Mouse (Mus musculus): ENCODE measurements around the gene Mex3b. TPM values are rescaled to one million over a fixed set of nuclear protein-coding genes. Genes with fewer than 3 reads are reported as not detected.

Gene Mex3b
- polyA plus RNA-seq (2012; rRNA removed), result 7.3 and 13.0 TPM in 2 replicates

DNA sequence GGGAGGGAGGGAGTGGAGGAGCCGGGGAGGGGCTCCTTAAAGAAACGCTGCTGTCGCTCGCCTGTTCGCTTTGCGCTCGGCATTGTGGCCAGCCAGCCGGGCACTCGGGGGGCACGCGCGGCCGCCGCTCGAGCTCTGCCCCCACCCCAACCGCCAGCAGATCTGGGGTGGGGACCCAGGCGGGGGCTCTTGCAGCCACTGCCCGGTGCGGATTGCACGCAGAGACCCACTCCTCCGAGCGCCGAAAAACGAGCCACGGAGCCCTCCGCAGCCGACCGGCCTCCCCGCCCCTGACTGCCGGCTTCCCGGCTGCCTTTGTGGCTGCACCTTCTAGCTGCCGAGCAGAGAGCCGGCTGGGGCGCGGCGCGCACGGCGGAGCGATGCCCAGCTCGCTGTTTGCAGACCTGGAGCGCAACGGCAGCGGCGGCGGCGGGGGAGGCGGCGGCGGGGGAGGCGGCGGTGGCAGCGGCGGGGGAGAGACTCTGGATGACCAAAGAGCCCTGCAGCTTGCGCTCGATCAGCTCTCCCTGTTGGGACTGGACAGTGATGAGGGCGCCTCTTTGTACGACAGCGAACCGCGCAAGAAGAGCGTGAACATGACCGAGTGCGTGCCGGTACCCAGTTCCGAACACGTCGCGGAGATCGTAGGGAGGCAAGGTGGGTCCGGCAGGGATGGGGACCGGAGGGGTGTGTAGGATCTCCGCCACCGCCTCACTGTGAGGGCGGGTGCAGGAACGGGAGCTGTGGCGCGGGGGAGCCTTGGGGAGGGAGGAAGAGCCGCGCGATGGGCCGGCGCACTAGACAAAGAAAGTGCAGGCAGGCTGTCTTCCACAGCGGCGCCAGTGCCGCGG lies at the start of gene Mex3b:
TSS of gene Mex3b (plus strand) at position 63 of the 851 bp plus-strand sequence.
- H3K27ac ChIP-seq (ENCODE audit: insufficient read depth, low read length), result peak within 1 kb of the TSS; percentile 99
- peak; percentile 9 to 55 for DNase-seq (ENCODE audit: low read depth in 1 of 2, low spot score in 2 of 2)
- TF ChIP-seq CTCF (IDR thresholded peaks at IDR 0.05; ENCODE audit: extremely low read depth, insufficient read depth, insufficient read length, insufficient replicate concordance), result no peak
- no peak; the same call in 1 of the 2 replicates for TF ChIP-seq POLR2A (IDR thresholded peaks at IDR 0.05; ENCODE audit: low read depth, low read length)
- H3K36me3 ChIP-seq (ENCODE audit: control insufficient read depth, insufficient read depth, low read length), result peaks cover 7% of the 10 kb centered on the region
- peak within 1 kb of the TSS; percentile 69 for H3K4me3 ChIP-seq (ENCODE audit: extremely low read depth, insufficient read depth, insufficient read length)
- 1% methylated on average over 86 of the region's 87 CpGs for WGBS
- H3K27me3 ChIP-seq (ENCODE audit: control insufficient read depth, insufficient read depth, low read length), result no peaks in the 10 kb centered on the region
- peaks cover 7% of the 10 kb centered on the region for H3K4me1 ChIP-seq (ENCODE audit: control insufficient read depth, insufficient read depth, insufficient read length)

DNA sequence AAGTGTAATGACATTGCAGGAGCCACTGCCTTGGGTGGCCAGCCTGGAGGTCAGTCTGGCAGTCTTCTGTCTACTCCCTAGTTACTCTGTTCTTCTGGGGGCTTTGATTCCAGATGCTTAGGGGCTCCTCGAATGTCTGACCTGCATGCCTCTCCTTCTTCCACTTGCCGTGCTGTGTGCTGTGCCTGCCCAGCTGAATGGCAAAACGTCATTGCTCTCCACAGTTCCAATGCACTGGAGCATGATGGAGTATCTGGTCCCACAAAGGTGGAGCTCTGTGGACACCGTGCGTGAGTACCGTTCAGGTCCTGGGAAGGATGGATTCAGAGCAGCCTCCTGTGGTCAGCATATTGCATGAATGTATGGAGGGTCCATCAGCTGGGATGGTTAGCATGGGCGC lies 47.6 kb upstream of the Mex3b start:
- no peak overlapping the region for H3K4me3 ChIP-seq (ENCODE audit: extremely low read depth, insufficient read depth, insufficient read length)
- no peak overlapping the region for H3K27ac ChIP-seq (ENCODE audit: insufficient read depth, low read length)
- no peak for TF ChIP-seq POLR2A (IDR thresholded peaks at IDR 0.05; ENCODE audit: low read depth, low read length)
- WGBS, result 95% methylated on average over 7 of the region's 7 CpGs
- no peaks in the 10 kb centered on the region for H3K27me3 ChIP-seq (ENCODE audit: control insufficient read depth, insufficient read depth, low read length)
- H3K4me1 ChIP-seq (ENCODE audit: control insufficient read depth, insufficient read depth, insufficient read length), result no peaks in the 10 kb centered on the region
- H3K36me3 ChIP-seq (ENCODE audit: control insufficient read depth, insufficient read depth, low read length), result no peaks in the 10 kb centered on the region
- DNase-seq (ENCODE audit: low read depth in 1 of 2, low spot score in 2 of 2), result no peak

DNA sequence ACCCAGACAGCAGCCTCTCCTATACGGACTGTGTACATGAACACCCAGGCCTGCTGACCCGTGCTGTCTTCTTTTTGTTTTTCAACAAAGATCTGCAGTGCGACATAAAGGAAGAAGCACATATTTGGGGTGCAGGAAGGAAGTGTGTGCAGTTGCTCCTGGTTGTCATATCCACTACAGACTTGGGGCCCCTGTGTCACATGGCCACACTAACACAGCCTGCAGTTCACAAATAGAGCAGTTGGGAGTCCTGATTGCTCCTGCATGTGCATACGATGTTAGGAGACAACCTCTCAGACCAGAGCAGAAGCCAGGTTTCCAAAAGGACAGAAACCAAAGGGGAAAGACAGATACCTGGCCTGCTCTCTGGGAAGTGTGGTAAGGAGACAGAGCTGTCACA lies 46.5 kb upstream of the Mex3b start:
- Histone ChIP-seq H3K4me1 (ENCODE audit: control insufficient read depth, insufficient read depth, insufficient read length) (no peaks in the 10 kb centered on the region), H3K27me3 (ENCODE audit: control insufficient read depth, insufficient read depth, low read length) (no peaks in the 10 kb centered on the region), H3K27ac (ENCODE audit: insufficient read depth, low read length) (no peak overlapping the region), H3K36me3 (ENCODE audit: control insufficient read depth, insufficient read depth, low read length) (no peaks in the 10 kb centered on the region), H3K4me3 (ENCODE audit: extremely low read depth, insufficient read depth, insufficient read length) (no peak overlapping the region)
- TF ChIP-seq CTCF (IDR thresholded peaks at IDR 0.05; ENCODE audit: extremely low read depth, insufficient read depth, insufficient read length, insufficient replicate concordance) (no peak), POLR2A (IDR thresholded peaks at IDR 0.05; ENCODE audit: low read depth, low read length) (no peak)
- no peak for DNase-seq (ENCODE audit: low read depth in 1 of 2, low spot score in 2 of 2)
- 18% methylated on average over 4 of the region's 4 CpGs for WGBS

DNA sequence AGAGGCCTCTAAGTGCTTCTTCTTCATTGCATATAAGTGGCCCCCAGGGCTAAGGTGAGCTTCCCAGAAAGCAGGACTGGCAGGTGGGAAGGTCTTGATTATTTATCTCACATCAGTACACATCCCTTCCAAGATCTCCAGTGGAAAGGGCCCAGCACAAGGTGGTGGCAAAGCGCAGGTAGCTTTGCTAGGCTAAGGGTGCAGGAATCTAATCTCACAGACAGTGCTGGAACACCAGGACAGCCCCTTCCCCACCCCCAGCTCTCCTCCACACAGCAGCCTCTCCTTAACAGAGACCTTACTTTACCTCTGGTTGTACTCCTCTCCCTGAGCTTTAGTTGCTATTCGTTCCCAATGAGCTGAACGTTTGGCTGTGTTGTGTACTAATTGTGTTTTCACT lies 45.6 kb upstream of the Mex3b start:
- Histone ChIP-seq H3K36me3 (ENCODE audit: control insufficient read depth, insufficient read depth, low read length) (no peaks in the 10 kb centered on the region), H3K27me3 (ENCODE audit: control insufficient read depth, insufficient read depth, low read length) (no peaks in the 10 kb centered on the region), H3K4me3 (ENCODE audit: extremely low read depth, insufficient read depth, insufficient read length) (no peak overlapping the region), H3K27ac (ENCODE audit: insufficient read depth, low read length) (no peak overlapping the region), H3K4me1 (ENCODE audit: control insufficient read depth, insufficient read depth, insufficient read length) (no peaks in the 10 kb centered on the region)
- 83% methylated on average over 3 of the region's 3 CpGs for WGBS
- TF ChIP-seq POLR2A (IDR thresholded peaks at IDR 0.05; ENCODE audit: low read depth, low read length) (no peak), CTCF (IDR thresholded peaks at IDR 0.05; ENCODE audit: extremely low read depth, insufficient read depth, insufficient read length, insufficient replicate concordance) (no peak)
- DNase-seq (ENCODE audit: low read depth in 1 of 2, low spot score in 2 of 2), result no peak

DNA sequence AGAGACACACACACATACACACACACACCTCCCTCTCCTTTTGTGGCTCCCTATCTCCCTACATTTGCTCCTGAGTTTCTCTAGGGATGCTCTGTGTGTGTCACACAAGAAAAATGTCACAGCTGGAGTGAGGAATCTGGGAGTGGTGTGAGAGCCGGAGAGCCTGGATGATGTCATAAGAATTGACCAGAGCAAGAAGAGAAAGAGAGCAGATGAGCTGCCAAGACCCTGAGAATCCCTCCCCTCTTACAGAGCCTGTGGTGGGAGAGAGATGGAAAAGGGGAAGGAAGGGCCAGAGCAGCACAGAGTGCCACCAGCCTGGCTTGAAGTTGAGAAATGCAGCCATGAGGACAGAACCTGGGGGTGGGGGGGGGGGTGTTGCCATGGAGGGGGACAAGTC lies 44.6 kb upstream of the Mex3b start:
- Histone ChIP-seq H3K27me3 (ENCODE audit: control insufficient read depth, insufficient read depth, low read length) (no peaks in the 10 kb centered on the region), H3K4me3 (ENCODE audit: extremely low read depth, insufficient read depth, insufficient read length) (no peak overlapping the region), H3K36me3 (ENCODE audit: control insufficient read depth, insufficient read depth, low read length) (no peaks in the 10 kb centered on the region), H3K27ac (ENCODE audit: insufficient read depth, low read length) (no peak overlapping the region), H3K4me1 (ENCODE audit: control insufficient read depth, insufficient read depth, insufficient read length) (no peaks in the 10 kb centered on the region)
- whole genome bisulfite sequencing, result 91% methylated on average over 1 of the region's 1 CpGs
- TF ChIP-seq CTCF (IDR thresholded peaks at IDR 0.05; ENCODE audit: extremely low read depth, insufficient read depth, insufficient read length, insufficient replicate concordance), result no peak
- no peak for TF ChIP-seq POLR2A (IDR thresholded peaks at IDR 0.05; ENCODE audit: low read depth, low read length)
- DNase-seq (ENCODE audit: low read depth in 1 of 2, low spot score in 2 of 2), result no peak

DNA sequence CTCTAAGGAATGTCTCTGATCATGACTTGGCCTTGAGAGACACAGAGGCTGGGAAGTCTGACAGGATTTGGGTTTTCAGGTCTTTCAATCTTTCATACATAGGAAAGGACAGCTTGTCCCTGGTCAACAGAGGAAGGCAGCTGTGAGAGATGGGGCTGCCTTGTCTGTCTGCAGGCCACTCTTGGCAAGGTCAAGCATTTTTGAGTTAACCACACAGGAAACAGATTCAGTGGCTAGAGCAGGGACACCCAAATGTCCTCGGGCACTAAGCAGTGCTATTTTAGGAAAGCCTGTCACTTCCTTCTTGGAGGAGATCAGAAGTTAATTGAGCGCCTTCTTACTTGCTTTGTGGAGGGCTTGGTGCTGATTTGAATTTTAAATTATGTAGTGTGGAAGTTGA lies 38.9 kb upstream of the Mex3b start:
- DNase-seq (ENCODE audit: low read depth in 1 of 2, low spot score in 2 of 2), result no peak
- WGBS, result 9% methylated on average over 2 of the region's 2 CpGs
- Histone ChIP-seq H3K4me3 (ENCODE audit: extremely low read depth, insufficient read depth, insufficient read length) (no peak overlapping the region), H3K27me3 (ENCODE audit: control insufficient read depth, insufficient read depth, low read length) (no peaks in the 10 kb centered on the region), H3K36me3 (ENCODE audit: control insufficient read depth, insufficient read depth, low read length) (no peaks in the 10 kb centered on the region), H3K4me1 (ENCODE audit: control insufficient read depth, insufficient read depth, insufficient read length) (no peaks in the 10 kb centered on the region; the same call in 1 of the 2 replicates), H3K27ac (ENCODE audit: insufficient read depth, low read length) (no peak overlapping the region)
- no peak for TF ChIP-seq CTCF (IDR thresholded peaks at IDR 0.05; ENCODE audit: extremely low read depth, insufficient read depth, insufficient read length, insufficient replicate concordance)
- TF ChIP-seq POLR2A (IDR thresholded peaks at IDR 0.05; ENCODE audit: low read depth, low read length), result no peak

DNA sequence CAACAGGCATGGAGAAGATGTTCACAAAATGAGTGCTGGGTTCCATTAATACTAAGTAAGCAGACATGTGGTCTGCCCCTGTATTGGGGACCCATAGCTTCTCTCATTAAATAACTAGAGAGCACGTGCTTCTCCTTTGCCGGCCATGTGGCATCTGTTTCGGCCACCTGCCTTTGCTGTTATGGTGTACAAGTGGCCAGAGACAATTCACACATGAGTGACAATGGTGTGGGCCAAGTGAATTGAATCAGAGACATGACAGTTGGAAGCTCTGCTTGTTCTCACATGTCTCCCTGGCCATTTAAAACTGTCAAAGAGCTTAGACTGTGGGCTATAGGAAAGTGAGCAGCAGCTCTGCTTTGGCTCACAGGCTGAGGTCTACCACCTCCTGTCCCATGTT lies 37.6 kb upstream of the Mex3b start:
- Histone ChIP-seq H3K27me3 (ENCODE audit: control insufficient read depth, insufficient read depth, low read length) (no peaks in the 10 kb centered on the region), H3K36me3 (ENCODE audit: control insufficient read depth, insufficient read depth, low read length) (no peaks in the 10 kb centered on the region), H3K4me1 (ENCODE audit: control insufficient read depth, insufficient read depth, insufficient read length) (no peaks in the 10 kb centered on the region; the same call in 1 of the 2 replicates), H3K27ac (ENCODE audit: insufficient read depth, low read length) (no peak overlapping the region), H3K4me3 (ENCODE audit: extremely low read depth, insufficient read depth, insufficient read length) (no peak overlapping the region)
- TF ChIP-seq CTCF (IDR thresholded peaks at IDR 0.05; ENCODE audit: extremely low read depth, insufficient read depth, insufficient read length, insufficient replicate concordance), result no peak
- TF ChIP-seq POLR2A (IDR thresholded peaks at IDR 0.05; ENCODE audit: low read depth, low read length), result no peak
- no peak for DNase-seq (ENCODE audit: low read depth in 1 of 2, low spot score in 2 of 2)
- 77% methylated on average over 3 of the region's 3 CpGs for WGBS

All from spleen, adult 2 months (tissue).